Mouse (Mus musculus) CD4-positive naive resting alpha-beta T cell, adult 76 days (primary cell): ENCODE results near the gene A030014E15Rik. TPM values are rescaled to one million over a fixed set of nuclear protein-coding genes. Genes with fewer than 3 reads are reported as not detected.

Experiments
- total RNA-seq: library from RNA; stranded (reverse); gene quantifications from one replicate; pipeline ENCODE4 v1.2.4, GENCODE M21; 2023

Gene A030014E15Rik
- total RNA-seq: not detected

DNA sequence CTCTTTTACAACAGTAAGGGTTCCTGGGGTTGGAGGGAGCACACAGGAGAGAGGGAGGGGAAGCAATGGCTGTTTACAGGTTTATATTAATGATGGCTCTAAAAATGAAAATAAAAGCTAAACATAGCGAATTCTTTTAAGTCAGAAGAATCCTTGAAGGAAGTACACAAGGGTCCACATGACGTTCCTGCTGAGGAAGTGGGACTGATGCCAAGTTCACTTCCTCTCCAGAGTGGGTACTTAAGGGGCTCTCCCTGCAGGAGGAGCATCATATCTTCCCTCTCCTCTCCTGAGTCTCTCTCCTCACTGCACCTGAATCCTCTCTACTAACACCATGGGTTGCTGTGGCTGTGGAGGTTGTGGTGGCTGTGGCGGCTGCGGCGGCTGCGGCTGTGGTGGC lies at the start of gene A030014E15Rik:
Gene A030014E15Rik, plus strand, starts transcription at position 268 of the 400 bp plus-strand sequence.

DNA sequence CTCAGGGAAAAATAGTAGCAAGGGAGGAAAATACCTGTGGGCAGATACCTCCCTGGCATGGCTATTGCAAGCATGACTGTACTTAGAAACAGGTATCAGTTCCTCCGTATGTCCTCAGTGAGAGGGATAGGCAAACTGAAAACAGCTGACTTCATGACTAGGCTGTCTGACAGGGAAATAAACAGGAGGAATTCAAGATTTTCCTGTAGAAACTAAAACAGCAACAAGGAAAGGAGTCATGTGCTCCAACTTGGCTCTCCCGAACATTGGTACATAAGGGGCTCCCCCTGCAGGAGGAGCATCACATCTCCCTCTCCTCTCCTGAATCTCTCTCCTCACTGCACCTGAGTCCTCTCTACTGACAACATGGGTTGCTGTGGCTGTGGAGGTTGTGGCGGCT lies 11.7 kb upstream of the A030014E15Rik start, which contains the start of gene A030005L19Rik:
Gene A030005L19Rik, plus strand, starts transcription at position 301 of the 400 bp plus-strand sequence.

DNA sequence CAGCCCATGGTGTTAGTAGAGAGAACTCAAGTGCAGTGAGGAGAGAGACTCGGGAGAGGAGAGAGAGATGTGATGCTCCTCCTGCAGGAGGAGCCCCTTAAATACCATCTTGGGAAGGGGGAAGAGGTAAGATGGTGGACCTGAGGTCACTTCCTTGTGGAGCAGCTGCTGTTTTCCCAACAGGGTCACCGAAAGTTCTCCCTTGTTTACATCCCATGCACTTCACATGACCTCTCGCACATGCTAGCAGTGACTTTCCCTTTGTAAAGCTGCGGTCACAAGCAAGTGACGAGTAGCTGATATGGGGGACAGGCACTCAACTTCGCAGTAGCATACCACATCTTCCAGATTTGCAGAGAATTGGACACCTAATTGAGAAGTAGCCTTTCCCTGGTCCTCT lies 6.6 kb downstream of the A030014E15Rik start, which contains the start of gene Gm6217:
Gene Gm6217, minus strand, starts transcription at position 74 of the 400 bp plus-strand sequence.

DNA sequence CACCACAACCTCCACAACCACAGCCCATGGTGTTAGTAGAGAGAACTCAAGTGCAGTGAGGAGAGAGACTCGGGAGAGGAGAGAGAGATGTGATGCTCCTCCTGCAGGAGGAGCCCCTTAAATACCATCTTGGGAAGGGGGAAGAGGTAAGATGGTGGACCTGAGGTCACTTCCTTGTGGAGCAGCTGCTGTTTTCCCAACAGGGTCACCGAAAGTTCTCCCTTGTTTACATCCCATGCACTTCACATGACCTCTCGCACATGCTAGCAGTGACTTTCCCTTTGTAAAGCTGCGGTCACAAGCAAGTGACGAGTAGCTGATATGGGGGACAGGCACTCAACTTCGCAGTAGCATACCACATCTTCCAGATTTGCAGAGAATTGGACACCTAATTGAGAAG lies 18.6 kb downstream of the A030014E15Rik start, which contains the start of gene A030003K21Rik:
Gene A030003K21Rik, minus strand, starts transcription at position 94 of the 400 bp plus-strand sequence.

DNA sequence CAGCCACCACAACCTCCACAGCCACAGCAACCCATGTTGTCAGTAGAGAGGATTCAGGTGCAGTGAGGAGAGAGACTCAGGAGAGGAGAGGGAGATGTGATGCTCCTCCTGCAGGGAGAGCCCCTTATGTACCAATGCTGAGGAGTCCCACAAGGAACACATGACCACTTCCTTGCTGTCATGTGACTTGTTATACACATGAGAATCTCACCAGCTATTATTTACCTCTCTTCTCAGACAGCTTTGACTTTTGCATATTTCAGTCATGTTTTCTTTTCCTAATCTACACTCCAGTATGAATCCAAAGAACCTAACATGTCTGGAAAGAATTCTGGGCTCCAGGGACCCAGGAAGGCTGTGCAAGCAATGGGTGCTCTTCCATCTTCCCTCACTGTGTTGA lies 31.2 kb downstream of the A030014E15Rik start, which contains the start of gene Gm7544:
Gene Gm7544, minus strand, starts transcription at position 101 of the 400 bp plus-strand sequence.

DNA sequence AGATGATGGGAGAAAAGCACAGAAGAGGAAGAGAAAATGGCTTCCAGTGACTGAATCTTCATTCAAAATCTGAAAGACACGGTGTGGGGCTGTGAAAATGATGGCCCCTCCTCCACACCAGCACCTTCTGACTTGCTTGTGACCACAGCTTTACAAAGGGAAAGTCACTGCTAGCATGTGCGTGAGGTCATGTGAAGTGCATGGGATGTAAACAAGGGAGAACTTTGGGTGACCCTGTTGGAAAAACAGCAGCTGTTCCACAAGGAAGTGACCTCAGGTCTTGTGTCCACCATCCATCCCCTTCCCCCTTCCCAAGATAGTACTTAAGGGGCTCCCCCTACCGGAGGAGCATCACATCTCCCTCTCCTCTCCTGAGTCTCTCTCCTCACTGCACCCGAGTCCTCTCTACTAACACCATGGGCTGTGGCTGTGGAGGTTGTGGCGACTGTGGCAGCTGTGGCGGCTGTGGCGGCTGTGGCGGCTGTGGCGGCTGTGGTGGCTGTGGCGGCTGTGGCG lies 35.2 kb downstream of the A030014E15Rik start, which contains the start of gene Gm47955:
Gene Gm47955, plus strand, starts transcription at position 417 of the 516 bp plus-strand sequence.

Other genes with a start within 250 kb of the A030014E15Rik start
- gene Mff, start 200.0 kb upstream of the A030014E15Rik start, total RNA-seq: 111 TPM
- gene Tm4sf20, start 156.5 kb upstream of the A030014E15Rik start, total RNA-seq: not detected
- not detected for gene Gm47791, start 153.7 kb upstream of the A030014E15Rik start, total RNA-seq
- 84.8 TPM for gene Agfg1, start 85.4 kb upstream of the A030014E15Rik start, total RNA-seq
- gene A030005L19Rik, start 11.6 kb upstream of the A030014E15Rik start, total RNA-seq: 3.5 TPM
- not detected for gene Gm6217, start 6.5 kb downstream of the A030014E15Rik start, total RNA-seq
- not detected for gene A030003K21Rik, start 18.5 kb downstream of the A030014E15Rik start, total RNA-seq
- gene Gm7544, start 31.1 kb downstream of the A030014E15Rik start, total RNA-seq: not detected
- not detected for gene Gm47955, start 35.4 kb downstream of the A030014E15Rik start, total RNA-seq
- gene Gm47959, start 75.6 kb downstream of the A030014E15Rik start, total RNA-seq: not detected
- gene Slc19a3, start 113.5 kb downstream of the A030014E15Rik start, total RNA-seq: not detected
- gene Krtap28-10, start 117.6 kb downstream of the A030014E15Rik start, total RNA-seq: not detected
- gene Gm47969, start 120.0 kb downstream of the A030014E15Rik start, total RNA-seq: not detected
- not detected for gene A030005K14Rik, start 134.5 kb downstream of the A030014E15Rik start, total RNA-seq
- gene Krtap28-13, start 136.0 kb downstream of the A030014E15Rik start, total RNA-seq: not detected
- gene Ccl20, start 191.8 kb downstream of the A030014E15Rik start, total RNA-seq: not detected
- gene Daw1, start 234.8 kb downstream of the A030014E15Rik start, total RNA-seq: not detected